Mouse (Mus musculus) limb, embryonic 14.5 days (tissue): ENCODE results near the gene Gm1123. TPM values are rescaled to one million over a fixed set of nuclear protein-coding genes. Genes with fewer than 3 reads are reported as not detected.

Source experiments
- ATAC-seq: fragments of 200-750 bp; cut with Nextera tagmentation; 2 replicates; pipeline ENCODE4 v1.8.0; 2017; ENCODE audit warnings: low read depth, moderate number of reproducible peaks, moderate TSS enrichment; ENCODE audit not compliant: low FRiP score
- DNase-seq: peaks from one replicate; pipeline ENCODE4 v3.0.0-alpha.2; 2015; ENCODE audit warnings: low spot score
- H3K27ac ChIP-seq: fragments of 300-500 bp; sonication (generic); replicated peaks from 2 replicates; pipeline ENCODE4 v1.5.1; 2014; ENCODE audit warnings: low read depth, mild to moderate bottlenecking, low read length, moderate library complexity, mixed read lengths
- H3K27me3 ChIP-seq: fragments of 300-500 bp; sonication (generic); 2 replicates; pipeline ENCODE4 v1.6.1; 2014; ENCODE audit warnings: low read length, mixed read lengths; ENCODE audit not compliant: control insufficient read depth, insufficient read depth
- H3K36me3 ChIP-seq: fragments of 300-500 bp; sonication (generic); 2 replicates; pipeline ENCODE4 v1.6.1; 2014; ENCODE audit warnings: mild to moderate bottlenecking, low read length, moderate library complexity, mixed read lengths; ENCODE audit not compliant: control insufficient read depth, insufficient read depth
- H3K4me1 ChIP-seq: fragments of 300-500 bp; sonication (generic); 2 replicates; pipeline ENCODE4 v1.6.1; 2014; ENCODE audit warnings: antibody characterized with exemption, low read length, mixed read lengths; ENCODE audit not compliant: control insufficient read depth, insufficient read depth
- H3K4me2 ChIP-seq: fragments of 300-500 bp; sonication (generic); replicated peaks from 2 replicates; pipeline ENCODE4 v1.6.1; 2014; ENCODE audit warnings: low read depth, mild to moderate bottlenecking, low read length, moderate library complexity; ENCODE audit not compliant: severe bottlenecking
- H3K4me3 ChIP-seq: fragments of 300-500 bp; sonication (generic); replicated peaks from 2 replicates; pipeline ENCODE4 v1.5.1; 2014; ENCODE audit warnings: low read length
- H3K9ac ChIP-seq: fragments of 300-500 bp; sonication (generic); 2 replicates; pipeline ENCODE4 v1.6.1; 2014; ENCODE audit warnings: mild to moderate bottlenecking, low read depth, low read length, moderate library complexity; ENCODE audit not compliant: severe bottlenecking
- H3K9me3 ChIP-seq: fragments of 300-500 bp; sonication (generic); 2 replicates; pipeline ENCODE4 v1.6.1; 2016; ENCODE audit warnings: low read length; ENCODE audit not compliant: control insufficient read depth
- POLR2A ChIP-seq: fragments of 200-500 bp; IDR thresholded peaks from 2 replicates; pipeline ENCODE4 v1.8.0; 2012; ENCODE audit warnings: inconsistent platforms, mild to moderate bottlenecking, moderate library complexity, borderline replicate concordance; ENCODE audit not compliant: insufficient read depth, insufficient read length; ENCODE audit errors: extremely low read depth
- WGBS: fragments of 180-500 bp; shearing (Covaris S2); extraction: QIAGEN DNeasy Blood & Tissue Kit; methylation state at CpG from one replicate; pipeline ENCODE4 v1.1.7; 2014; 5-methylcytosine and 5-hydroxymethylcytosine counted together
- polyA plus RNA-seq, 2 experiments: library from polyadenylated mRNA; depleted of rRNA in 1 of 2; stranded (reverse) in 1 of 2; unstranded in 1 of 2; fragments of >200 nt; fragmentation: Nextera tagmentation in 1 of 2; extraction: Ambion mirVana in 1 of 2; gene quantifications; 2 replicates each; pipeline versions ENCODE4 v1.2.1 to v1.2.3; 2012 to 2014

Gm1123 gene
- polyA plus RNA-seq, 2 experiments = 0.08 TPM; not detected in 1

- Histone ChIP-seq H3K4me2 (no peak overlapping the region), H3K27me3 (peaks cover 96% of the 10 kb centered on the region), H3K4me3 (no peak overlapping the region), H3K4me1 (peaks cover 14% of the 10 kb centered on the region), H3K27ac (no peak overlapping the region), H3K9me3 (no peaks in the 10 kb centered on the region), H3K36me3 (no peaks in the 10 kb centered on the region), H3K9ac (no peak overlapping the region)
- ATAC-seq (no peak), DNase-seq (no peak)
- TF ChIP-seq POLR2A = no peak
- WGBS = 1% methylated on average over 23 of the region's 23 CpGs
These were observed 77.7 kb downstream of the Gm1123 start for GRCm38 (mm10) chr9:98957751-98958351.

Other genes with a start within 250 kb of the Gm1123 start
- gene Prr23a1, start 193.2 kb downstream of the Gm1123 start, polyA plus RNA-seq (2012; rRNA removed) = not detected in 2 replicates
- not detected in 2 replicates for gene Prr23a1, start 193.2 kb downstream of the Gm1123 start, polyA plus RNA-seq (2014; fragmentation: Nextera tagmentation; extraction: Ambion mirVana)
- not detected in 2 replicates for gene Prr23a2, start 179.2 kb downstream of the Gm1123 start, polyA plus RNA-seq (2012; rRNA removed)
- gene Prr23a2, start 179.2 kb downstream of the Gm1123 start, polyA plus RNA-seq (2014; fragmentation: Nextera tagmentation; extraction: Ambion mirVana) = not detected in 2 replicates
- 0.04 TPM in 1 of 2 replicates, not detected in the other for gene Prr23a3, start 170.9 kb downstream of the Gm1123 start, polyA plus RNA-seq (2012; rRNA removed)
- gene Prr23a3, start 170.9 kb downstream of the Gm1123 start, polyA plus RNA-seq (2014; fragmentation: Nextera tagmentation; extraction: Ambion mirVana) = not detected in 2 replicates
- not detected in 2 replicates for gene 7420426K07Rik, start 132.6 kb downstream of the Gm1123 start, polyA plus RNA-seq (2012; rRNA removed)
- gene 7420426K07Rik, start 132.6 kb downstream of the Gm1123 start, polyA plus RNA-seq (2014; fragmentation: Nextera tagmentation; extraction: Ambion mirVana) = not detected in 2 replicates
- gene Foxl2, start 80.4 kb downstream of the Gm1123 start, polyA plus RNA-seq (2012; rRNA removed) = 0.05 and 0.08 TPM in 2 replicates
- gene Foxl2, start 80.4 kb downstream of the Gm1123 start, polyA plus RNA-seq (2014; fragmentation: Nextera tagmentation; extraction: Ambion mirVana) = 0.08 TPM in 1 of 2 replicates, not detected in the other
- 7.2 and 14.2 TPM in 2 replicates for gene Faim, start 49.3 kb downstream of the Gm1123 start, polyA plus RNA-seq (2012; rRNA removed)
- 41.5 and 43.4 TPM in 2 replicates for gene Faim, start 49.3 kb downstream of the Gm1123 start, polyA plus RNA-seq (2014; fragmentation: Nextera tagmentation; extraction: Ambion mirVana)
- 2.4 and 3.1 TPM in 2 replicates for gene Pik3cb, start 104.9 kb upstream of the Gm1123 start, polyA plus RNA-seq (2012; rRNA removed)
- gene Pik3cb, start 104.9 kb upstream of the Gm1123 start, polyA plus RNA-seq (2014; fragmentation: Nextera tagmentation; extraction: Ambion mirVana) = 1.0 and 1.1 TPM in 2 replicates
- not detected in 2 replicates for gene Faiml, start 201.5 kb upstream of the Gm1123 start, polyA plus RNA-seq (2012; rRNA removed)
- not detected in 2 replicates for gene Faiml, start 201.5 kb upstream of the Gm1123 start, polyA plus RNA-seq (2014; fragmentation: Nextera tagmentation; extraction: Ambion mirVana)
- 12.0 and 16.6 TPM in 2 replicates for gene Cep70, start 207.7 kb upstream of the Gm1123 start, polyA plus RNA-seq (2012; rRNA removed)
- 23.9 and 28.0 TPM in 2 replicates for gene Cep70, start 207.7 kb upstream of the Gm1123 start, polyA plus RNA-seq (2014; fragmentation: Nextera tagmentation; extraction: Ambion mirVana)